Mouse (Mus musculus) right cerebral cortex, adult 18-20 months (tissue): ENCODE data around the gene Klhl26.

Experiments used
- DNase-seq: peaks from one replicate; pipeline ENCODE4 v3.0.0; 2022; ENCODE audit warnings: mixed read lengths

Gene Klhl26

GRCm38 (mm10) chr8:70405189-70405588 is 71.6 kb downstream of the Klhl26 start:
- DNase-seq = no peak

GRCm38 (mm10) chr8:70404212-70404611 is 72.6 kb downstream of the Klhl26 start:
- no peak for DNase-seq
